Mouse (Mus musculus): ENCODE measurements around the gene Gm43552. TPM values are rescaled to one million over a fixed set of nuclear protein-coding genes. Genes with fewer than 3 reads are reported as not detected.
"Not testable (repeated sequence)": the region's sequence is repeated elsewhere in the genome, so short reads cannot be mapped to it uniquely, and the experiment has no call there.

Gm43552 gene
- not detected in 2 replicates for polyA plus RNA-seq (2015; fragmentation: Nextera tagmentation; extraction: Ambion mirVana)

- no peaks in the 10 kb centered on the region for H3K36me3 ChIP-seq
- H3K9me3 ChIP-seq = no peaks in the 10 kb centered on the region
- ATAC-seq (ENCODE audit: low FRiP score, low read depth) = peak; percentile 97
- H3K9ac ChIP-seq = peak within 1 kb of the TSS; percentile 96
- H3K27me3 ChIP-seq = no peaks in the 10 kb centered on the region
- peaks cover 27% of the 10 kb centered on the region for H3K4me1 ChIP-seq
- peak within 1 kb of the TSS; percentile 89 for H3K4me2 ChIP-seq (replicated peaks)
- peak within 1 kb of the TSS; percentile 92 for H3K4me3 ChIP-seq
- H3K27ac ChIP-seq = peak within 1 kb of the TSS; percentile 95
- WGBS = under 1% methylated on average over 67 of the region's 69 CpGs
Observed at GRCm38 (mm10) chr5:65492716-65493531, at the start of gene Gm43552. Gene Gm43552, minus strand, starts transcription at chr5:65492833.

- 82% methylated on average over 3 of the region's 3 CpGs for WGBS
- Histone ChIP-seq H3K4me1 (peaks cover 16% of the 10 kb centered on the region), H3K9ac (no peak overlapping the region), H3K4me3 (no peak overlapping the region), H3K4me2 (replicated peaks) (no peak overlapping the region), H3K9me3 (no peaks in the 10 kb centered on the region), H3K36me3 (0 out of 2 replicates have a peak, but pooled peaks cover 3% of the 10 kb centered on the region), H3K27ac (no peak overlapping the region), H3K27me3 (no peaks in the 10 kb centered on the region)
- ATAC-seq (ENCODE audit: low FRiP score, low read depth) = no peak
Observed at GRCm38 (mm10) chr5:65541889-65542288, 49.3 kb upstream of the Gm43552 start.

DNA sequence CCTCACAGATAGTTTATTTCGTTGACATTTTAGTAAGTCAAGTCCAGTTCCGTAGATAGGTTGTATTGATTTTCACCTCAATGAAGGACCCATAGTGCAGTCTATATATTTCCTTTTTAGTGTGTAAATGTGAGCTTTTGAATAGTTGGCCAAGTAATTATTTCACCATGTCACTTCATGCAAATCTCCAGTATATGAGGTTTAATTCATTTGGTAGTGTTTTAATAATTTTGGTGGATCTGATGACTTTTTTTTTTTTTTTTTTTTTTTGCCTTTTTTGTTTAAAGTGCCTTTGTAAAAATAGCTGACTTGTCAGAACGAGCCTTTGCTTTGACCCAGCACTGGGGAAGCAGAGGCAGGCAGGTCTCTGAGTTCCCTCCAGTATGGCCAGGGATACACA lies 47.2 kb upstream of the Gm43552 start:
- Histone ChIP-seq H3K4me1 (peaks cover 19% of the 10 kb centered on the region), H3K9me3 (no peaks in the 10 kb centered on the region), H3K4me2 (replicated peaks) (no peak overlapping the region), H3K9ac (no peak overlapping the region), H3K27me3 (no peaks in the 10 kb centered on the region), H3K4me3 (no peak overlapping the region), H3K36me3 (0 out of 2 replicates have a peak, but pooled peaks cover 3% of the 10 kb centered on the region), H3K27ac (no peak overlapping the region)
- 96% methylated on average over 3 of the region's 3 CpGs for WGBS
- no peak for ATAC-seq (ENCODE audit: low FRiP score, low read depth)

GRCm38 (mm10) chr5:65538829-65539228 lies 46.2 kb upstream of the Gm43552 start:
- H3K9me3 ChIP-seq = no peaks in the 10 kb centered on the region
- peaks cover 19% of the 10 kb centered on the region for H3K4me1 ChIP-seq
- H3K27me3 ChIP-seq = no peaks in the 10 kb centered on the region
- peak overlapping the region; percentile 34 for H3K4me3 ChIP-seq
- no peaks in the 10 kb centered on the region for H3K36me3 ChIP-seq
- H3K4me2 ChIP-seq (replicated peaks) = peak overlapping the region; percentile 58
- WGBS = 55% methylated on average over 4 of the region's 4 CpGs
- no peak overlapping the region for H3K9ac ChIP-seq
- no peak for ATAC-seq (ENCODE audit: low FRiP score, low read depth)
- no peak overlapping the region for H3K27ac ChIP-seq

- no peaks in the 10 kb centered on the region for H3K9me3 ChIP-seq
- peaks cover 16% of the 10 kb centered on the region for H3K4me1 ChIP-seq
- H3K27me3 ChIP-seq = no peaks in the 10 kb centered on the region
- no peaks in the 10 kb centered on the region for H3K36me3 ChIP-seq
- H3K27ac ChIP-seq = peak overlapping the region; percentile 99
- H3K4me2 ChIP-seq (replicated peaks) = peak overlapping the region; percentile 69
- under 1% methylated on average over 4 of the region's 4 CpGs for WGBS
- peak overlapping the region; percentile 94 for H3K4me3 ChIP-seq
- peak overlapping the region; percentile 98 for H3K9ac ChIP-seq
- no peak for ATAC-seq (ENCODE audit: low FRiP score, low read depth)
Observed at GRCm38 (mm10) chr5:65538121-65538520, 45.5 kb upstream of the Gm43552 start.

DNA sequence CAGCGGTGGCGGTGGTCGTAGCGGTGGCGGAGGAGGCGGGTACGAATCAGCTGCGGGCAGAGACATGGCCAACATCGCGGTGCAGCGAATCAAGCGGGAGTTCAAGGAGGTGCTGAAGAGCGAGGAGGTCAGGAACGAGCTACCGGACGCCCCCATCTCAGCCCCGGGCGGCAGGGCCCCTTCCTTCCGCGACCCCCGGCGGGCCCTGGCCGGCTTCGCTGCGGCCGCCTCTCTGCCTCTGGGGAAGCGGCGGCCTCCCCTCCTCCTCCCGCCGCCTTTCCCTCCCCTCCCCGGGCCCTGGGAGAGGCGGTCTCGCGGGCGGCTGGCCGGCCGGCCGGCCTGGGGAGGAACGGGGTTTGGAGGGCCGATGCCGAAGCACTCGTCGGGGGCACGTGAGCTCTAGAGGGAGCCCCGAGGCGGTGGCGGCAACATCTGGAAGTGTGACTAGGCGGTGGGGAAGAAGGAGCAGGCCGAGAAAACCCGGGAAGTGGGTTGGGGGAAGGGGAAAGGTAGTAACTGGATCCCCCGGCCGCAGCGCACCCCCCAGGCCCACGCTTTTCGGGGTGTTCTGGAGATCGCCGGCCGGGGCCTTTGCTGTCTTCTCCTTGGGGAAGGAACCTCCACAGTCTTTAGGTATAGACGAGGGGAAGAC lies 44.9 kb upstream of the Gm43552 start:
- ATAC-seq (ENCODE audit: low FRiP score, low read depth) = peak; percentile 62
- under 1% methylated on average over 39 of the region's 59 CpGs for WGBS
- Histone ChIP-seq H3K27me3 (no peaks in the 10 kb centered on the region), H3K27ac (peak overlapping the region; percentile 99), H3K4me1 (peaks cover 13% of the 10 kb centered on the region), H3K4me3 (peak overlapping the region; percentile 94), H3K36me3 (no peaks in the 10 kb centered on the region), H3K4me2 (replicated peaks) (peak overlapping the region; percentile 69), H3K9ac (peak overlapping the region; percentile 98), H3K9me3 (no peaks in the 10 kb centered on the region)

- H3K27me3 ChIP-seq = no peaks in the 10 kb centered on the region
- H3K36me3 ChIP-seq = no peaks in the 10 kb centered on the region
- under 1% methylated on average over 66 of the region's 66 CpGs for WGBS
- peak within 1 kb of the TSS; percentile 94 for H3K4me3 ChIP-seq
- peak within 1 kb of the TSS; percentile 98 for H3K9ac ChIP-seq
- H3K4me1 ChIP-seq = peaks cover 10% of the 10 kb centered on the region
- H3K27ac ChIP-seq = peak within 1 kb of the TSS; percentile 99
- ATAC-seq (ENCODE audit: low FRiP score, low read depth) = peak; percentile 96
- H3K4me2 ChIP-seq (replicated peaks) = peak within 1 kb of the TSS; percentile 69
- no peaks in the 10 kb centered on the region for H3K9me3 ChIP-seq
Observed at GRCm38 (mm10) chr5:65536751-65537419, 44.3 kb upstream of the Gm43552 start, which contains the start of the genes Smim14 and Ube2k. Gene Smim14, minus strand, starts transcription at chr5:65537184. Gene Ube2k, plus strand, starts transcription at chr5:65537233.

- peak overlapping the region; percentile 98 for H3K9ac ChIP-seq
- WGBS = 83% methylated on average over 10 of the region's 10 CpGs
- peak overlapping the region; percentile 69 for H3K4me2 ChIP-seq (replicated peaks)
- H3K27ac ChIP-seq = peak overlapping the region; percentile 99
- H3K36me3 ChIP-seq; ATAC-seq (ENCODE audit: low FRiP score, low read depth); H3K9me3 ChIP-seq; H3K27me3 ChIP-seq: not testable (repeated sequence)
- peak overlapping the region; percentile 94 for H3K4me3 ChIP-seq
- peaks cover 10% of the 10 kb centered on the region for H3K4me1 ChIP-seq
Observed at GRCm38 (mm10) chr5:65536068-65536465, 43.4 kb upstream of the Gm43552 start.

DNA sequence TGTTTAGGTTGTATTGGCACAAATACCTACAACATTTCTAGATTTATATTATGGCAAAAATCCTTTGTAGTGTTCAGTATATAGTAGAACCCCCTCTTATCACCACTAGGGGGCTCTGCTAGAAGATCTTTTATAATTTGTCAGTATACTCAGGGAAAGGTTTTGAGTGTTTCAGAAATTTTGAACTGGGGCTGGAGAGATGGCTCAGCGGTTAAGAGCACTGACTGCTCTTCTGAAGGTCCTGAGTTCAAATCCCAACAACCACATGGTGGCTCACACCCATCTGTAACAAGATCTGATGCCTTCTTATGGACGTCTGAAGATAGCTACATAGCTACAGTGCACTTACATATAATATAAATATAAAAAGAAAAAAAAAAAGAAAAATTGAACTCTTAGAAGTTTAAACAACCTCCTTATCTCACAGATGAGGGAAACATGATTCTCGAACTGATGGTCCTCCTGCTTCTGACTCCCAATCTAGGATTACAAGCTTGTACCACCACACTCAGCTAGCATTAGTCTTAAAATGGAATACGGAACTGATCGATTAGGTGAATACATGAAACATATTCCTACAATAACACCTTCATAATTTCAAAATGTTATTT lies 42.9 kb upstream of the Gm43552 start:
- no peaks in the 10 kb centered on the region for H3K36me3 ChIP-seq
- H3K4me1 ChIP-seq = peaks cover 10% of the 10 kb centered on the region
- H3K27ac ChIP-seq = no peak overlapping the region
- WGBS = 74% methylated on average over 5 of the region's 5 CpGs
- no peaks in the 10 kb centered on the region for H3K27me3 ChIP-seq
- H3K9ac ChIP-seq = no peak overlapping the region
- H3K9me3 ChIP-seq = no peaks in the 10 kb centered on the region
- H3K4me3 ChIP-seq = no peak overlapping the region
- no peak for ATAC-seq (ENCODE audit: low FRiP score, low read depth)
- no peak overlapping the region for H3K4me2 ChIP-seq (replicated peaks)

GRCm38 (mm10) chr5:65534496-65534895 lies 41.9 kb upstream of the Gm43552 start:
- Histone ChIP-seq H3K27ac (no peak overlapping the region), H3K4me3 (no peak overlapping the region), H3K36me3 (no peaks in the 10 kb centered on the region), H3K4me2 (replicated peaks) (no peak overlapping the region), H3K27me3 (no peaks in the 10 kb centered on the region), H3K9ac (no peak overlapping the region), H3K9me3 (no peaks in the 10 kb centered on the region), H3K4me1 (peaks cover 10% of the 10 kb centered on the region)
- ATAC-seq (ENCODE audit: low FRiP score, low read depth) = no peak
- 75% methylated on average over 4 of the region's 4 CpGs for WGBS

GRCm38 (mm10) chr5:65531283-65531682 lies 38.6 kb upstream of the Gm43552 start:
- no peak overlapping the region for H3K4me2 ChIP-seq (replicated peaks)
- no peaks in the 10 kb centered on the region for H3K9me3 ChIP-seq
- WGBS = 74% methylated on average over 3 of the region's 3 CpGs
- H3K4me3 ChIP-seq = no peak overlapping the region
- H3K36me3 ChIP-seq = no peaks in the 10 kb centered on the region
- no peak for ATAC-seq (ENCODE audit: low FRiP score, low read depth)
- H3K4me1 ChIP-seq = peaks cover 1% of the 10 kb centered on the region
- no peak overlapping the region for H3K9ac ChIP-seq
- no peaks in the 10 kb centered on the region for H3K27me3 ChIP-seq
- no peak overlapping the region for H3K27ac ChIP-seq

Measured in limb, embryonic 13.5 days (tissue).